Mouse (Mus musculus) ES-E14 (cell line): ENCODE measurements at regions not wholly inside any gene's neighbourhood (a gene's known extent, or its start where the extent isn't known, plus 50 kb on each side); places are given as distances from the start of the nearest gene placed in this dataset.

ENCODE experiments used
- MAFK ChIP-seq: IDR thresholded peaks from 2 replicates; pipeline ENCODE4 v1.6.1; 2014; ENCODE audit warnings: mild to moderate bottlenecking, low read depth, low read length, inconsistent platforms; ENCODE audit not compliant: insufficient read depth
- ZC3H11A ChIP-seq: IDR thresholded peaks from 2 replicates; pipeline ENCODE4 v1.6.1; 2012; ENCODE audit warnings: low read depth, mild to moderate bottlenecking, inconsistent platforms, low read length, borderline replicate concordance
- ZNF384 ChIP-seq: IDR thresholded peaks from 2 replicates; pipeline ENCODE4 v1.6.1; 2012; ENCODE audit warnings: low read depth, low read length, inconsistent platforms

GRCm38 (mm10) chr11:21019829-21020228 lies 71.3 kb upstream of the Peli1 start:
- TF ChIP-seq MAFK, result no peak
- TF ChIP-seq ZC3H11A, result no peak
- TF ChIP-seq ZNF384, result no peak
